Mouse (Mus musculus) hindbrain, embryonic 16.5 days (tissue): ENCODE measurements around the gene Ptpn1. TPM values are rescaled to one million over a fixed set of nuclear protein-coding genes. Genes with fewer than 3 reads are reported as not detected.

Experiments used
- ATAC-seq: fragments of 200-750 bp; cut with Nextera tagmentation; 2 replicates; pipeline ENCODE4 v1.8.0; 2017; ENCODE audit warnings: moderate TSS enrichment, moderate library complexity
- H3K27ac ChIP-seq: fragments of 300-500 bp; sonication (generic); 2 replicates; pipeline ENCODE4 v1.5.1; 2014; ENCODE audit warnings: low read depth, mild to moderate bottlenecking, control low read depth, low read length, moderate library complexity
- H3K27me3 ChIP-seq: fragments of 300-500 bp; sonication (generic); replicated peaks from 2 replicates; pipeline ENCODE4 v1.6.1; 2014; ENCODE audit warnings: low read length; ENCODE audit not compliant: control insufficient read depth, insufficient read depth
- H3K36me3 ChIP-seq: fragments of 300-500 bp; sonication (generic); 2 replicates; pipeline ENCODE4 v1.6.1; 2014; ENCODE audit warnings: mild to moderate bottlenecking, low read length, moderate library complexity, mixed read lengths; ENCODE audit not compliant: control insufficient read depth, insufficient read depth
- H3K4me1 ChIP-seq: fragments of 300-500 bp; sonication (generic); 2 replicates; pipeline ENCODE4 v1.6.1; 2014; ENCODE audit warnings: low read depth, low read length; ENCODE audit not compliant: control insufficient read depth, insufficient read depth
- H3K4me2 ChIP-seq: fragments of 300-500 bp; sonication (generic); 2 replicates; pipeline ENCODE4 v1.6.1; 2014; ENCODE audit warnings: mild to moderate bottlenecking, low read length, control low read depth, moderate library complexity
- H3K4me3 ChIP-seq: fragments of 300-500 bp; sonication (generic); 2 replicates; pipeline ENCODE4 v1.5.1; 2014; ENCODE audit warnings: mild to moderate bottlenecking, low read length, control low read depth, moderate library complexity
- H3K9ac ChIP-seq: fragments of 300-500 bp; sonication (generic); 2 replicates; pipeline ENCODE4 v1.6.1; 2014; ENCODE audit warnings: low read depth, mild to moderate bottlenecking, control low read depth, low read length, moderate library complexity
- H3K9me3 ChIP-seq: fragments of 300-500 bp; sonication (generic); 2 replicates; pipeline ENCODE4 v1.6.1; 2014; ENCODE audit warnings: mild to moderate bottlenecking, low read length, moderate library complexity; ENCODE audit not compliant: control insufficient read depth
- WGBS: fragments of 180-500 bp; shearing (Covaris S2); extraction: QIAGEN DNeasy Blood & Tissue Kit; methylation state at CpG from one replicate; pipeline ENCODE4 v1.1.7; 2014; 5-methylcytosine and 5-hydroxymethylcytosine counted together
- polyA plus RNA-seq: library from polyadenylated mRNA; unstranded; fragments of >200 nt; fragmentation: Nextera tagmentation; extraction: Ambion mirVana; gene quantifications from 2 replicates; pipeline ENCODE4 v1.2.1, GENCODE M21; 2015

The Ptpn1 gene
- polyA plus RNA-seq, 1 experiment from 2014 or later = 64.8 TPM

GRCm38 (mm10) chr2:167972146-167972545 lies 40.3 kb downstream of the Ptpn1 start:
- H3K9me3 ChIP-seq = no peaks in the 10 kb centered on the region
- H3K4me2 ChIP-seq = no peak overlapping the region
- H3K4me3 ChIP-seq = no peak overlapping the region
- H3K36me3 ChIP-seq = peaks cover 44% of the 10 kb centered on the region
- no peak overlapping the region for H3K9ac ChIP-seq
- no peak overlapping the region for H3K27ac ChIP-seq
- no peak for ATAC-seq
- 71% methylated on average over 5 of the region's 5 CpGs for WGBS
- no peaks in the 10 kb centered on the region for H3K27me3 ChIP-seq
- no peaks in the 10 kb centered on the region for H3K4me1 ChIP-seq

- 80% methylated on average over 1 of the region's 1 CpGs for WGBS
- Histone ChIP-seq H3K4me3 (no peak overlapping the region), H3K27ac (no peak overlapping the region), H3K4me2 (no peak overlapping the region), H3K9me3 (no peaks in the 10 kb centered on the region), H3K27me3 (no peaks in the 10 kb centered on the region), H3K4me1 (no peaks in the 10 kb centered on the region), H3K9ac (no peak overlapping the region), H3K36me3 (peaks cover 39% of the 10 kb centered on the region)
- ATAC-seq = no peak
These were observed 41.0 kb downstream of the Ptpn1 start for GRCm38 (mm10) chr2:167972809-167973208.

- 93% methylated on average over 12 of the region's 12 CpGs for WGBS
These were observed 43.9 kb downstream of the Ptpn1 start for GRCm38 (mm10) chr2:167975746-167976145.

GRCm38 (mm10) chr2:167978271-167978670 lies 46.4 kb downstream of the Ptpn1 start:
- WGBS = 97% methylated on average over 10 of the region's 10 CpGs

More at GRCm38 (mm10) chr2:167975746-167976145, 43.9 kb downstream of the Ptpn1 start:
- Histone ChIP-seq H3K27me3 (no peaks in the 10 kb centered on the region), H3K36me3 (peaks cover 41% of the 10 kb centered on the region), H3K4me1 (no peaks in the 10 kb centered on the region), H3K4me2 (no peak overlapping the region), H3K9ac (no peak overlapping the region), H3K4me3 (no peak overlapping the region), H3K27ac (no peak overlapping the region), H3K9me3 (no peaks in the 10 kb centered on the region)
- no peak for ATAC-seq

GRCm38 (mm10) chr2:167980391-167980790 lies 48.5 kb downstream of the Ptpn1 start:
- Histone ChIP-seq H3K9me3 (no peaks in the 10 kb centered on the region), H3K4me2 (no peak overlapping the region), H3K27me3 (no peaks in the 10 kb centered on the region), H3K36me3 (peaks cover 20% of the 10 kb centered on the region), H3K27ac (no peak overlapping the region), H3K4me3 (no peak overlapping the region), H3K4me1 (no peaks in the 10 kb centered on the region), H3K9ac (no peak overlapping the region)
- WGBS = 91% methylated on average over 10 of the region's 10 CpGs
- ATAC-seq = no peak

More at GRCm38 (mm10) chr2:167978271-167978670, 46.4 kb downstream of the Ptpn1 start:
- no peaks in the 10 kb centered on the region for H3K9me3 ChIP-seq
- no peaks in the 10 kb centered on the region for H3K27me3 ChIP-seq
- no peak overlapping the region for H3K9ac ChIP-seq
- H3K27ac ChIP-seq = no peak overlapping the region
- H3K36me3 ChIP-seq = peaks cover 41% of the 10 kb centered on the region
- H3K4me2 ChIP-seq = no peak overlapping the region
- no peak for ATAC-seq
- H3K4me1 ChIP-seq = no peaks in the 10 kb centered on the region
- H3K4me3 ChIP-seq = no peak overlapping the region

- no peak for ATAC-seq
- no peak overlapping the region for H3K4me3 ChIP-seq
- WGBS = 57% methylated on average over 9 of the region's 9 CpGs
These were observed 50.8 kb downstream of the Ptpn1 start for GRCm38 (mm10) chr2:167982646-167983045.

GRCm38 (mm10) chr2:167984371-167984770 lies 52.5 kb downstream of the Ptpn1 start:
- WGBS = 82% methylated on average over 5 of the region's 5 CpGs

More at GRCm38 (mm10) chr2:167982646-167983045, 50.8 kb downstream of the Ptpn1 start:
- Histone ChIP-seq H3K27me3 (no peaks in the 10 kb centered on the region), H3K4me2 (no peak overlapping the region), H3K9me3 (no peaks in the 10 kb centered on the region), H3K4me1 (no peaks in the 10 kb centered on the region), H3K27ac (no peak overlapping the region), H3K9ac (no peak overlapping the region), H3K36me3 (peaks cover 3% of the 10 kb centered on the region)

GRCm38 (mm10) chr2:167984946-167985345 lies 53.1 kb downstream of the Ptpn1 start:
- Histone ChIP-seq H3K27ac (no peak overlapping the region), H3K4me2 (no peak overlapping the region), H3K4me3 (no peak overlapping the region), H3K27me3 (no peaks in the 10 kb centered on the region), H3K9ac (no peak overlapping the region), H3K4me1 (peaks cover 3% of the 10 kb centered on the region; the same call in 1 of the 2 replicates), H3K36me3 (no peaks in the 10 kb centered on the region), H3K9me3 (no peaks in the 10 kb centered on the region)
- ATAC-seq = no peak
- 43% methylated on average over 3 of the region's 3 CpGs for WGBS

More at GRCm38 (mm10) chr2:167984371-167984770, 52.5 kb downstream of the Ptpn1 start:
- Histone ChIP-seq H3K36me3 (no peaks in the 10 kb centered on the region; the same call in 1 of the 2 replicates), H3K4me1 (peaks cover 2% of the 10 kb centered on the region; the same call in 1 of the 2 replicates), H3K27ac (no peak overlapping the region), H3K4me2 (no peak overlapping the region), H3K9ac (no peak overlapping the region), H3K9me3 (no peaks in the 10 kb centered on the region), H3K4me3 (no peak overlapping the region), H3K27me3 (no peaks in the 10 kb centered on the region)
- no peak for ATAC-seq

GRCm38 (mm10) chr2:167986762-167987161 lies 54.9 kb downstream of the Ptpn1 start:
- H3K27me3 ChIP-seq = no peaks in the 10 kb centered on the region; the same call in 1 of the 2 replicates
- WGBS = 23% methylated on average over 7 of the region's 7 CpGs
- H3K27ac ChIP-seq = no peak overlapping the region
- no peak overlapping the region for H3K9ac ChIP-seq
- ATAC-seq = no peak
- peaks cover 3% of the 10 kb centered on the region; the same call in 1 of the 2 replicates for H3K4me1 ChIP-seq
- no peak overlapping the region for H3K4me3 ChIP-seq
- H3K9me3 ChIP-seq = no peaks in the 10 kb centered on the region
- no peaks in the 10 kb centered on the region for H3K36me3 ChIP-seq
- H3K4me2 ChIP-seq = no peak overlapping the region
